Mouse (Mus musculus): ENCODE data around the gene Olfr106-ps. TPM values are rescaled to one million over a fixed set of nuclear protein-coding genes. Genes with fewer than 3 reads are reported as not detected.

Olfr106-ps gene
- not detected in 2 replicates for polyA plus RNA-seq (2016; fragmentation: Nextera tagmentation; extraction: Ambion mirVana)

DNA sequence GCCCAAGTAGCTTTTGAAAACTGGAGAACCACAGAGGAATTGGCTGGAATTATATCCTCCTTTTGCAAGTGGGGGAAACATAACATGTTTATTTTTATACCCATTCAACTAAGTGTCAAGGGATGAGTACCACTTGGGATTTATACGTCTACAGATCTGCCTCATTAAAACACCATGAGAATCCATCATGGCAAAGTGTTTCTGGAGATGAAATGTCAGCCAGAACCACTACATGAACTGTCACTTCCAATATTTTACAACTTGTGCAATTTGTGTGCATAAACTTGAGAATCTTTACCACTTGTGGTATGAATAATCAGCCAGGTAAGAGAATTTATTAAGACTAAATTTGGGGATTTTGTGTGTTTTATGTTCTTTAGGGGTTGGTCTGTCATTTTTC is at the start of gene Olfr106-ps:
Olfr106-ps (plus strand) TSS at position 301 of the 400 bp plus-strand sequence.
- Histone ChIP-seq H3K4me3 (no peak within 1 kb of the TSS), H3K9me3 (0 out of 2 replicates have a peak, but pooled peaks cover 3% of the 10 kb centered on the region), H3K4me1 (no peaks in the 10 kb centered on the region), H3K27ac (replicated peaks) (no peak within 1 kb of the TSS), H3K36me3 (replicated peaks) (no peaks in the 10 kb centered on the region), H3K27me3 (replicated peaks; ENCODE audit: low read depth, poor library complexity, severe bottlenecking) (no peaks in the 10 kb centered on the region)
- 75% methylated on average over 1 of the region's 1 CpGs for WGBS
- no peak for DNase-seq (ENCODE audit: low spot score)

DNA sequence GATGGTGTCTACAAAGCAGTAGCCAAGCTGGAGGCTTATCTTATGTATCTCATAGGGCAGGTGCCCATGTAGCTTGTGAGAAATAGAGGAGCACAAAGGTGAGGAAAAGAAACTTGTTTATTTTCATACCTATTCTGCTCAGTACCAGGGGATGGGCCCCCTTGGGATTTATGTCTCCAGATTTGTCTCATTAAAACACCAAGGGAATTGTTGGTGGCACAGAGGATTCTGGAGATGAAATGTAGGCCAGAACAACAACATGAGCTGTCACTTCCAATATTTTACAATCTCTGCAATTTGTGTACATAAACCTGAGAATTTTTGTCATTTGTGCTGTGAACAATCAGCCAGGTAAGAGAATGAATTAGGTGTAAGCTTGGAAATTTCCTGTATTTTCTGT is 30.9 kb upstream of the Olfr106-ps start, which contains the start of gene Olfr104-ps:
Olfr104-ps (plus strand) TSS at position 301 of the 400 bp plus-strand sequence.
- H3K27ac ChIP-seq (replicated peaks) = no peak within 1 kb of the TSS
- H3K9me3 ChIP-seq = no peaks in the 10 kb centered on the region
- no peaks in the 10 kb centered on the region for H3K36me3 ChIP-seq (replicated peaks)
- H3K4me1 ChIP-seq = no peaks in the 10 kb centered on the region
- H3K4me3 ChIP-seq = no peak within 1 kb of the TSS
- H3K27me3 ChIP-seq (replicated peaks; ENCODE audit: low read depth, poor library complexity, severe bottlenecking) = no peaks in the 10 kb centered on the region
- no peak for DNase-seq (ENCODE audit: low spot score)

DNA sequence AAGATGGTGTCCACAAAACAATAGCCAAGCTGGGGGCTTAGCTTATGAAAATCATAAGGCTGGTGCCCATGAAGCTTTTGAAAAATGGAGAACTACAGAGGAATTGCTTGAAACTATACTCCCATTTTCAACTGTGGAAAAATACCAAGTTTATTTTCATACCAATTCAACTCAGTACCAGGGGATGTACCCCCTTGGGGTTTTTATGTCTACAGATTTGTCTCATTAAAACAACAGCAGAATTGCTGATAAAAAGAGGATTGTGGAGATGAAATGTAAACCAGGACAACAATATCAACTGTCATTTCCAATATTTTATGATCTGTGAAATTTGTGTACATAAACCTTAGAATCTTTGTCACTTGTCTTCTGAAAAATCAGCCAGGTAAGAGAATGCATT is 11.5 kb upstream of the Olfr106-ps start, which contains the start of gene Olfr105-ps:
Olfr105-ps (plus strand) TSS at position 301 of the 400 bp plus-strand sequence.
- H3K27me3 ChIP-seq (replicated peaks; ENCODE audit: low read depth, poor library complexity, severe bottlenecking) = no peaks in the 10 kb centered on the region
- H3K27ac ChIP-seq (replicated peaks) = no peak within 1 kb of the TSS
- no peaks in the 10 kb centered on the region for H3K9me3 ChIP-seq
- no peak within 1 kb of the TSS for H3K4me3 ChIP-seq
- no peaks in the 10 kb centered on the region for H3K36me3 ChIP-seq (replicated peaks)
- H3K4me1 ChIP-seq = no peaks in the 10 kb centered on the region
- DNase-seq (ENCODE audit: low spot score) = no peak

DNA sequence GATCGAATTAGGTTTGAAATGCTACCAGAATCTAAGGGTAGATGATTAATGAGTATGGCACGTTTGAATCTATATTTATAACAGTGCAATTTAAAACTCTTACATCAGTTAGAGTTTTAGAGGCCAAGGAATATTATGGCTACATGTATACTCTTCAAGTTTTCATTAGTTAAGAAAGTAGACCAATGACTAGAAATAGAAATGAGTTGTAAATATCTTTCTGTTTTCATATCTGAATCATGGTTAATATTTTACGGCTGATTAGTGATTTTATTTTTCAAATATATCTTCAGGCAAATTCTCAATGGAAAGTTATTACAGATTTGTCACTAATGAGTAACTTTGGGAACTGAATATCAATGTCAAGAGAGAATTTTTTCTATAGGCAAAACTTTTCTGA is 8.7 kb downstream of the Olfr106-ps start, which contains the start of gene Olfr107:
Olfr107 (plus strand) TSS at position 301 of the 400 bp plus-strand sequence.
- Histone ChIP-seq H3K27me3 (replicated peaks; ENCODE audit: low read depth, poor library complexity, severe bottlenecking) (no peaks in the 10 kb centered on the region), H3K4me1 (no peaks in the 10 kb centered on the region), H3K9me3 (no peaks in the 10 kb centered on the region), H3K27ac (replicated peaks) (no peak within 1 kb of the TSS), H3K4me3 (no peak within 1 kb of the TSS), H3K36me3 (replicated peaks) (no peaks in the 10 kb centered on the region)
- WGBS = 83% methylated on average over 3 of the region's 3 CpGs
- no peak for DNase-seq (ENCODE audit: low spot score)

DNA sequence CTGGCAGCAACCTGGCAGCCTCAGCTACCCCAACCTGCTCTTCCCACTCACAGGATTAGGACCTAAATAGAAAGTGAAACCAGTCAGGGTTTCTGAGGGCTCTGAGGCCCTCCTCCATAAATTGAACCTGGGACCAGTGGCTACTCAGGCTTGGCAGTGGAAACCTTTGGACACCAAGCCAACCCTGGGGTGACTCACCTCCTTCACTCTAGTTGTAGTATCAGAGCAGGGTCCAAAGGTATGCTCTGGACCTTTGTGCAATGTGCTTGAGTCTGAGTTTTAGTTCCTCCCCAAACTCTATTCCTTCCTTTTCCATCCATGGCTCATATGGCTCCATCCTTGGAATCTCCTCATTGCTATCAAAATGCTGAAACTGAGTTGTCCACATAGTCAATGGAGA is 23.2 kb downstream of the Olfr106-ps start:
- Histone ChIP-seq H3K4me1 (no peaks in the 10 kb centered on the region), H3K4me3 (no peak overlapping the region), H3K27ac (replicated peaks) (no peak overlapping the region), H3K9me3 (peaks cover 9% of the 10 kb centered on the region; the same call in 1 of the 2 replicates), H3K27me3 (replicated peaks; ENCODE audit: low read depth, poor library complexity, severe bottlenecking) (no peaks in the 10 kb centered on the region), H3K36me3 (replicated peaks) (no peaks in the 10 kb centered on the region)
- no peak for DNase-seq (ENCODE audit: low spot score)

DNA sequence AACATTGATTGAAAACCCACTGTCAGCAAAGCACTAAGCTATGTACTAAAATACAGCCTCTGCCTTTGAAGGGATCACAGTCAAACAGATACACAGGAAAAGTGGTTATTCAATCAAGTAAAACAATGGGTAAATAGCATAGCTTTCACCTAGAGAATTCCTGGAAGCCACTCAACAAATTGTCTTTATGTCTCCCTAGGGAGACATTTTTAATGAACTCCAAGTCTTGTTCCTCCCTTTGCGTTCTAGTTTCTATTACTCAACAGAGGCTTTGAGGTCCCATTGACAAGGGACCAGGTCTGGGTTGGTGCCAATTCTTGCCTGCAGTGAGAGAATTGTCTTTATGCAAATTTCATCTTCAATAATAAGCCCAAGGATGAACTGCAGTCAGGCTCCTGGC is 55.0 kb downstream of the Olfr106-ps start, which contains the start of gene Olfr108:
Olfr108 (plus strand) TSS at position 301 of the 400 bp plus-strand sequence.
- no peaks in the 10 kb centered on the region for H3K36me3 ChIP-seq (replicated peaks)
- 94% methylated on average over 1 of the region's 1 CpGs for WGBS
- H3K4me1 ChIP-seq = no peaks in the 10 kb centered on the region
- H3K4me3 ChIP-seq = no peak within 1 kb of the TSS
- H3K9me3 ChIP-seq = peaks cover 2% of the 10 kb centered on the region; the same call in 1 of the 2 replicates
- H3K27ac ChIP-seq (replicated peaks) = no peak within 1 kb of the TSS
- no peak for DNase-seq (ENCODE audit: low spot score)
- no peaks in the 10 kb centered on the region for H3K27me3 ChIP-seq (replicated peaks; ENCODE audit: low read depth, poor library complexity, severe bottlenecking)

Other genes with a start within 250 kb of the Olfr106-ps start
- gene Olfr93, start 228.9 kb upstream of the Olfr106-ps start, polyA plus RNA-seq (2016; fragmentation: Nextera tagmentation; extraction: Ambion mirVana) = not detected in 2 replicates
- gene Ubd, start 196.5 kb upstream of the Olfr106-ps start, polyA plus RNA-seq (2016; fragmentation: Nextera tagmentation; extraction: Ambion mirVana) = not detected in 2 replicates
- not detected in 2 replicates for gene Olfr94, start 189.4 kb upstream of the Olfr106-ps start, polyA plus RNA-seq (2016; fragmentation: Nextera tagmentation; extraction: Ambion mirVana)
- gene Olfr95, start 177.3 kb upstream of the Olfr106-ps start, polyA plus RNA-seq (2016; fragmentation: Nextera tagmentation; extraction: Ambion mirVana) = not detected in 2 replicates
- not detected in 2 replicates for gene Olfr96, start 170.2 kb upstream of the Olfr106-ps start, polyA plus RNA-seq (2016; fragmentation: Nextera tagmentation; extraction: Ambion mirVana)
- gene Olfr97, start 153.1 kb upstream of the Olfr106-ps start, polyA plus RNA-seq (2016; fragmentation: Nextera tagmentation; extraction: Ambion mirVana) = not detected in 2 replicates
- not detected in 2 replicates for gene Olfr98, start 126.6 kb upstream of the Olfr106-ps start, polyA plus RNA-seq (2016; fragmentation: Nextera tagmentation; extraction: Ambion mirVana)
- 1.7 and 1.8 TPM in 2 replicates for gene H2-M3, start 120.2 kb upstream of the Olfr106-ps start, polyA plus RNA-seq (2016; fragmentation: Nextera tagmentation; extraction: Ambion mirVana)
- gene Olfr99, start 106.9 kb upstream of the Olfr106-ps start, polyA plus RNA-seq (2016; fragmentation: Nextera tagmentation; extraction: Ambion mirVana) = not detected in 2 replicates
- gene Olfr101, start 86.1 kb upstream of the Olfr106-ps start, polyA plus RNA-seq (2016; fragmentation: Nextera tagmentation; extraction: Ambion mirVana) = not detected in 2 replicates
- not detected in 2 replicates for gene Olfr102, start 73.3 kb upstream of the Olfr106-ps start, polyA plus RNA-seq (2016; fragmentation: Nextera tagmentation; extraction: Ambion mirVana)
- gene Olfr103, start 50.7 kb upstream of the Olfr106-ps start, polyA plus RNA-seq (2016; fragmentation: Nextera tagmentation; extraction: Ambion mirVana) = not detected in 2 replicates
- gene Olfr104-ps, start 30.8 kb upstream of the Olfr106-ps start, polyA plus RNA-seq (2016; fragmentation: Nextera tagmentation; extraction: Ambion mirVana) = not detected in 2 replicates
- gene Olfr105-ps, start 11.4 kb upstream of the Olfr106-ps start, polyA plus RNA-seq (2016; fragmentation: Nextera tagmentation; extraction: Ambion mirVana) = not detected in 2 replicates
- gene Olfr107, start 8.8 kb downstream of the Olfr106-ps start, polyA plus RNA-seq (2016; fragmentation: Nextera tagmentation; extraction: Ambion mirVana) = not detected in 2 replicates
- gene Olfr108, start 55.1 kb downstream of the Olfr106-ps start, polyA plus RNA-seq (2016; fragmentation: Nextera tagmentation; extraction: Ambion mirVana) = not detected in 2 replicates
- gene Olfr109, start 68.5 kb downstream of the Olfr106-ps start, polyA plus RNA-seq (2016; fragmentation: Nextera tagmentation; extraction: Ambion mirVana) = not detected in 2 replicates
- gene H2-M2, start 93.2 kb downstream of the Olfr106-ps start, polyA plus RNA-seq (2016; fragmentation: Nextera tagmentation; extraction: Ambion mirVana) = not detected in 2 replicates
- not detected in 2 replicates for gene Olfr110, start 102.1 kb downstream of the Olfr106-ps start, polyA plus RNA-seq (2016; fragmentation: Nextera tagmentation; extraction: Ambion mirVana)
- gene Olfr111, start 117.6 kb downstream of the Olfr106-ps start, polyA plus RNA-seq (2016; fragmentation: Nextera tagmentation; extraction: Ambion mirVana) = not detected in 2 replicates
- gene Olfr112, start 179.1 kb downstream of the Olfr106-ps start, polyA plus RNA-seq (2016; fragmentation: Nextera tagmentation; extraction: Ambion mirVana) = not detected in 2 replicates
- not detected in 2 replicates for gene Olfr113, start 187.3 kb downstream of the Olfr106-ps start, polyA plus RNA-seq (2016; fragmentation: Nextera tagmentation; extraction: Ambion mirVana)
- not detected in 2 replicates for gene Olfr114, start 202.3 kb downstream of the Olfr106-ps start, polyA plus RNA-seq (2016; fragmentation: Nextera tagmentation; extraction: Ambion mirVana)
- not detected in 2 replicates for gene Olfr115, start 236.7 kb downstream of the Olfr106-ps start, polyA plus RNA-seq (2016; fragmentation: Nextera tagmentation; extraction: Ambion mirVana)
- not detected in 2 replicates for gene Olfr116, start 236.8 kb downstream of the Olfr106-ps start, polyA plus RNA-seq (2016; fragmentation: Nextera tagmentation; extraction: Ambion mirVana)